Mouse (Mus musculus) cortical plate, adult 2 months (tissue): ENCODE data around the gene Tnfrsf25. TPM values are rescaled to one million over a fixed set of nuclear protein-coding genes. Genes with fewer than 3 reads are reported as not detected.

Source experiments
- H3K27ac ChIP-seq: fragments of 200-500 bp; 2 replicates; pipeline ENCODE4 v1.5.1; 2012; ENCODE audit warnings: low read length, control low read depth, inconsistent platforms; ENCODE audit not compliant: insufficient read depth
- H3K4me1 ChIP-seq: fragments of 200-500 bp; 2 replicates; pipeline ENCODE4 v1.6.1; 2011; ENCODE audit warnings: low read length; ENCODE audit not compliant: control insufficient read depth, insufficient read depth
- H3K4me3 ChIP-seq: fragments of 200-500 bp; 2 replicates; pipeline ENCODE4 v1.5.1; 2011; ENCODE audit warnings: mild to moderate bottlenecking, low read length, control low read depth; ENCODE audit not compliant: insufficient read depth
- CTCF ChIP-seq: fragments of 200-500 bp; IDR thresholded peaks from 2 replicates; pipeline ENCODE4 v1.5.1; 2011; ENCODE audit warnings: mild to moderate bottlenecking, control low read depth, low read length; ENCODE audit not compliant: insufficient read depth; ENCODE audit errors: extremely low read depth
- POLR2A ChIP-seq: fragments of 200-500 bp; IDR thresholded peaks from 2 replicates; pipeline ENCODE4 v1.6.1; 2011; ENCODE audit warnings: mild to moderate bottlenecking, low read length, control low read depth; ENCODE audit not compliant: insufficient read depth; ENCODE audit errors: extremely low read depth
- polyA plus RNA-seq: library from polyadenylated mRNA; depleted of rRNA; stranded (reverse); fragments of >200 nt; gene quantifications from 2 replicates; pipeline ENCODE4 v1.2.3, GENCODE M21; 2012; rRNA removed

Gene Tnfrsf25
- polyA plus RNA-seq, 1 experiment, result 12.7 TPM

- no peak overlapping the region for H3K4me3 ChIP-seq
- no peak for TF ChIP-seq CTCF
- no peak for TF ChIP-seq POLR2A
- H3K27ac ChIP-seq, result no peak overlapping the region
- no peaks in the 10 kb centered on the region for H3K4me1 ChIP-seq
Observed at GRCm38 (mm10) chr4:152169103-152169502, 53.4 kb downstream of the Tnfrsf25 start.

Other genes with a start within 250 kb of the Tnfrsf25 start
- gene Dnajc11, start 182.2 kb upstream of the Tnfrsf25 start, polyA plus RNA-seq, result 58.5 and 64.9 TPM in 2 replicates
- 29.7 and 31.5 TPM in 2 replicates for gene Thap3, start 126.9 kb upstream of the Tnfrsf25 start, polyA plus RNA-seq
- gene Phf13, start 119.7 kb upstream of the Tnfrsf25 start, polyA plus RNA-seq, result 9.3 and 9.6 TPM in 2 replicates
- gene Klhl21, start 107.1 kb upstream of the Tnfrsf25 start, polyA plus RNA-seq, result 11.8 and 12.6 TPM in 2 replicates
- 13.7 and 19.1 TPM in 2 replicates for gene Zbtb48, start 88.3 kb upstream of the Tnfrsf25 start, polyA plus RNA-seq
- gene Tas1r1, start 77.4 kb upstream of the Tnfrsf25 start, polyA plus RNA-seq, result 0.23 and 0.53 TPM in 2 replicates
- gene Nol9, start 76.6 kb upstream of the Tnfrsf25 start, polyA plus RNA-seq, result 16.7 and 17.1 TPM in 2 replicates
- 59.9 and 72.3 TPM in 2 replicates for gene Plekhg5, start 43.4 kb upstream of the Tnfrsf25 start, polyA plus RNA-seq
- 1.8 and 2.6 TPM in 2 replicates for gene Espn, start 36.4 kb downstream of the Tnfrsf25 start, polyA plus RNA-seq
- gene Hes2, start 42.9 kb downstream of the Tnfrsf25 start, polyA plus RNA-seq, result not detected in 2 replicates
- gene Acot7, start 62.2 kb downstream of the Tnfrsf25 start, polyA plus RNA-seq, result 333 and 334 TPM in 2 replicates
- 24.0 and 25.9 TPM in 2 replicates for gene Gpr153, start 158.3 kb downstream of the Tnfrsf25 start, polyA plus RNA-seq
- gene Hes3, start 175.7 kb downstream of the Tnfrsf25 start, polyA plus RNA-seq, result 1.1 and 1.2 TPM in 2 replicates
- gene Icmt, start 181.3 kb downstream of the Tnfrsf25 start, polyA plus RNA-seq, result 32.9 and 35.2 TPM in 2 replicates
- gene Rnf207, start 203.1 kb downstream of the Tnfrsf25 start, polyA plus RNA-seq, result 22.2 and 25.0 TPM in 2 replicates
- 201 and 216 TPM in 2 replicates for gene Rpl22, start 209.8 kb downstream of the Tnfrsf25 start, polyA plus RNA-seq
- 67.5 and 75.5 TPM in 2 replicates for gene Chd5, start 222.7 kb downstream of the Tnfrsf25 start, polyA plus RNA-seq